Mouse (Mus musculus) embryonic facial prominence, embryonic 10.5 days (tissue): Measurements from ENCODE around the gene Vmn2r59. TPM values are rescaled to one million over a fixed set of nuclear protein-coding genes. Genes with fewer than 3 reads are reported as not detected.
"Not testable (repeated sequence)": the region's sequence is repeated elsewhere in the genome, so short reads cannot be mapped to it uniquely, and the experiment has no call there.

ENCODE experiments used
- DNase-seq: peaks from one replicate; pipeline ENCODE4 v3.0.0-alpha.2; 2017; ENCODE audit warnings: low spot score
- H3K27ac ChIP-seq: fragments of 300-500 bp; sonication (generic); replicated peaks from 2 replicates; pipeline ENCODE4 v1.5.1; 2016; ENCODE audit warnings: mild to moderate bottlenecking
- H3K27me3 ChIP-seq: fragments of 300-500 bp; sonication (generic); replicated peaks from 2 replicates; pipeline ENCODE4 v1.6.1; 2016; ENCODE audit warnings: low read depth, mild to moderate bottlenecking; ENCODE audit not compliant: poor library complexity, severe bottlenecking
- H3K36me3 ChIP-seq: fragments of 300-500 bp; sonication (generic); replicated peaks from 2 replicates; pipeline ENCODE4 v1.6.1; 2016; ENCODE audit warnings: mild to moderate bottlenecking, moderate library complexity
- H3K4me1 ChIP-seq: fragments of 300-500 bp; sonication (generic); 2 replicates; pipeline ENCODE4 v1.6.1; 2016
- H3K4me3 ChIP-seq: fragments of 300-500 bp; sonication (generic); 2 replicates; pipeline ENCODE4 v1.5.1; 2016; ENCODE audit warnings: mild to moderate bottlenecking, moderate library complexity
- H3K9me3 ChIP-seq: fragments of 300-500 bp; sonication (generic); 2 replicates; pipeline ENCODE4 v1.6.1; 2016; ENCODE audit warnings: mild to moderate bottlenecking
- WGBS: fragments of 180-500 bp; shearing (Covaris S2); methylation state at CpG from one replicate; pipeline ENCODE4 v1.1.7; 2016; 5-methylcytosine and 5-hydroxymethylcytosine counted together
- polyA plus RNA-seq: library from polyadenylated mRNA; unstranded; fragments of >200 nt; fragmentation: Nextera tagmentation; extraction: Ambion mirVana; gene quantifications from 2 replicates; pipeline ENCODE4 v1.2.1, GENCODE M21; 2016

Gene Vmn2r59
- polyA plus RNA-seq: not detected in 2 replicates

- Histone ChIP-seq H3K27me3 (no peaks in the 10 kb centered on the region), H3K4me3 (no peak within 1 kb of the TSS), H3K9me3 (peaks cover 15% of the 10 kb centered on the region; the same call in 1 of the 2 replicates), H3K36me3 (no peaks in the 10 kb centered on the region), H3K27ac (no peak within 1 kb of the TSS), H3K4me1 (no peaks in the 10 kb centered on the region)
- DNase-seq: no peak
Measured at GRCm38 (mm10) chr7:42058923-42059322, at the start of gene Vmn2r59. Gene Vmn2r59, minus strand, starts transcription at chr7:42059023.

- Histone ChIP-seq H3K27ac (no peak within 1 kb of the TSS), H3K4me1 (no peaks in the 10 kb centered on the region), H3K9me3 (peaks cover 38% of the 10 kb centered on the region), H3K36me3 (no peaks in the 10 kb centered on the region), H3K4me3 (no peak within 1 kb of the TSS), H3K27me3 (no peaks in the 10 kb centered on the region)
- WGBS: 79% methylated on average over 2 of the region's 2 CpGs
- DNase-seq: no peak
Measured at GRCm38 (mm10) chr7:42107470-42107869, 48.6 kb upstream of the Vmn2r59 start, which contains the start of gene Vmn2r60. Gene Vmn2r60, plus strand, starts transcription at chr7:42107770.

GRCm38 (mm10) chr7:42107061-42107460, 48.2 kb upstream of the Vmn2r59 start:
- not testable (repeated sequence) for H3K4me3 ChIP-seq, H3K4me1 ChIP-seq, H3K27me3 ChIP-seq, H3K27ac ChIP-seq, H3K36me3 ChIP-seq, DNase-seq
- peaks cover 39% of the 10 kb centered on the region for H3K9me3 ChIP-seq
- 85% methylated on average over 14 of the region's 14 CpGs for WGBS

Other genes starting within 250 kb of the Vmn2r59 start
- not detected in 2 replicates for gene Vmn2r58, start 186.3 kb downstream of the Vmn2r59 start, polyA plus RNA-seq
- not detected in 2 replicates for gene Vmn2r60, start 48.7 kb upstream of the Vmn2r59 start, polyA plus RNA-seq
- not detected in 2 replicates for gene Vmn2r61, start 201.0 kb upstream of the Vmn2r59 start, polyA plus RNA-seq